ENCODE assay signal across 8 mouse cellular contexts in genomic region chr1:52952551-52953397, GRCm38 (mm10).
A peak's percentile ranks its signal among the peaks of the same experiment; 100 is the strongest.
DNase-seq lines count a peak whose midpoint lies in the region; TF ChIP-seq lines count a peak whose summit lies in the region.

No protein-coding gene starts in this region.

- no peak overlapping the region for H3K27ac ChIP-seq in macrophage
- H3K27ac ChIP-seq in small intestine, adult 2 months (ENCODE audit: insufficient read depth, low read depth, low read length), result no peak overlapping the region

- DNase-seq in CD4-positive helper T cell, adult 2 months (ENCODE audit: low read depth, low spot score), result peak; percentile 35
- peak; percentile 20 for DNase-seq in MN1 (ENCODE audit: low spot score)
- peak; percentile 39 for DNase-seq in embryo, embryonic 10.5 days (ENCODE audit: low spot score)
- DNase-seq in heart, postnatal 14 days, result peak; percentile 22 to 35
- peak; percentile 45 to 58 for DNase-seq in kidney, postnatal 36 days
- DNase-seq in left cerebral cortex, adult 8-10 months (ENCODE audit: low spot score in 2 of 2), result no peak

- TF ChIP-seq POLR2A in small intestine, adult 2 months (IDR thresholded peaks at IDR 0.05; ENCODE audit: low read depth, low read length), result no peak

- H3K79me2 ChIP-seq in macrophage (ENCODE audit: inconsistent target), result no peaks in the 10 kb centered on the region

- no peak for TF ChIP-seq CTCF in small intestine, adult 2 months (IDR thresholded peaks at IDR 0.05; ENCODE audit: extremely low read depth, insufficient read length, insufficient replicate concordance, low read depth, low read length)

- H3K4me3 ChIP-seq in macrophage (ENCODE audit: inconsistent target), result peak overlapping the region; percentile 4; the same call in 1 of the 2 replicates
- H3K4me3 ChIP-seq in small intestine, adult 2 months (ENCODE audit: low read depth, low read length), result peak overlapping the region; percentile 62

- WGBS in macrophage (ENCODE audit: missing documents), result 4% methylated on average over 43 of the region's 47 CpGs
- 1% methylated on average over 47 of the region's 47 CpGs for WGBS in small intestine, adult 2 months

- no peaks in the 10 kb centered on the region for H3K27me3 ChIP-seq in small intestine, adult 2 months (ENCODE audit: control insufficient read depth, insufficient read depth, low read length)

- intact Hi-C loops in heart, postnatal 14 days (cut with DNase I), result loop anchor here (5.0 kb wide), 1 partner anchor 305 kb away; no protein-coding TSS in a partner anchor

- H3K4me1 ChIP-seq in small intestine, adult 2 months (ENCODE audit: control insufficient read depth, insufficient read depth, insufficient read length, low read length), result peaks cover 11% of the 10 kb centered on the region; the same call in 1 of the 2 replicates

- no peaks in the 10 kb centered on the region for H3K36me3 ChIP-seq in macrophage (ENCODE audit: inconsistent target)
- H3K36me3 ChIP-seq in small intestine, adult 2 months (ENCODE audit: control insufficient read depth, insufficient read depth, low read length), result no peaks in the 10 kb centered on the region

Comparison
In these comparisons a context has a peak if more than half of its experiments do, and no peak if none do; other contexts are left out.
1. DNase-seq: peak in CD4-positive helper T cell, adult 2 months (single experiment), MN1 (single experiment), embryo, embryonic 10.5 days (single experiment), heart, postnatal 14 days (2 of 2) and kidney, postnatal 36 days (2 of 2); none in left cerebral cortex, adult 8-10 months (0 of 2).